Mouse (Mus musculus) inflammation-experienced regulatory T-cells, adult 6 months (primary cell): ENCODE measurements at regions not wholly inside any gene's neighbourhood (a gene's known extent, or its start where the extent isn't known, plus 50 kb on each side); places are given as distances from the start of the nearest gene placed in this dataset.
"Not testable (repeated sequence)": the region's sequence is repeated elsewhere in the genome, so short reads cannot be mapped to it uniquely, and the experiment has no call there.

Experiments
- ATAC-seq: one replicate; pipeline ENCODE4 v1.8.0; 2017

GRCm38 (mm10) chr12:109749711-109750243 is 149.6 kb upstream of the Rtl1 start:
- no peak for ATAC-seq

- no peak for ATAC-seq
Measured at GRCm38 (mm10) chr12:109754986-109755385, 154.9 kb upstream of the Rtl1 start.

- no peak for ATAC-seq
Measured at GRCm38 (mm10) chr12:109764293-109764692, 164.2 kb upstream of the Rtl1 start.

- not testable (repeated sequence) for ATAC-seq
Measured at GRCm38 (mm10) chr12:109766602-109767001, 166.5 kb upstream of the Rtl1 start.

GRCm38 (mm10) chr12:109772543-109772942 is 172.4 kb upstream of the Rtl1 start:
- ATAC-seq = no peak

GRCm38 (mm10) chr12:109773909-109774313 is 173.8 kb upstream of the Rtl1 start:
- ATAC-seq = no peak

GRCm38 (mm10) chr12:109798846-109799245 is 198.7 kb upstream of the Rtl1 start:
- no peak for ATAC-seq

GRCm38 (mm10) chr12:109799395-109799794 is 199.3 kb upstream of the Rtl1 start:
- no peak for ATAC-seq

GRCm38 (mm10) chr12:109827241-109827915 is 227.2 kb upstream of the Rtl1 start:
- no peak for ATAC-seq

- no peak for ATAC-seq
Measured at GRCm38 (mm10) chr12:109830303-109831020, 230.3 kb upstream of the Rtl1 start.

- ATAC-seq = no peak
Measured at GRCm38 (mm10) chr12:109832964-109833363, 232.8 kb upstream of the Rtl1 start.

GRCm38 (mm10) chr12:109836521-109836920 is 236.4 kb upstream of the Rtl1 start:
- no peak for ATAC-seq

GRCm38 (mm10) chr12:109839126-109839587 is 239.0 kb upstream of the Rtl1 start:
- ATAC-seq = no peak

GRCm38 (mm10) chr12:109839946-109840524 is 239.9 kb upstream of the Rtl1 start:
- ATAC-seq = no peak

GRCm38 (mm10) chr12:109844723-109845601 is 244.8 kb upstream of the Rtl1 start:
- ATAC-seq = no peak

GRCm38 (mm10) chr12:109845602-109845906 is 245.4 kb upstream of the Rtl1 start:
- no peak for ATAC-seq

- ATAC-seq = no peak
Measured at GRCm38 (mm10) chr12:109856336-109856735, 256.2 kb upstream of the Rtl1 start.

GRCm38 (mm10) chr12:109857705-109858104 is 257.6 kb upstream of the Rtl1 start:
- ATAC-seq = no peak

GRCm38 (mm10) chr12:109864826-109865225 is 264.7 kb upstream of the Rtl1 start:
- ATAC-seq = no peak

- no peak for ATAC-seq
Measured at GRCm38 (mm10) chr12:109871021-109871420, 270.9 kb upstream of the Rtl1 start.

GRCm38 (mm10) chr12:109874466-109874865 is 274.3 kb upstream of the Rtl1 start:
- ATAC-seq = no peak

GRCm38 (mm10) chr12:109881108-109881507 is 281.0 kb upstream of the Rtl1 start:
- ATAC-seq = no peak

GRCm38 (mm10) chr12:109891206-109891605 is 291.1 kb upstream of the Rtl1 start:
- no peak for ATAC-seq
